Mouse (Mus musculus): ENCODE measurements around the gene Il11ra1. TPM values are rescaled to one million over a fixed set of nuclear protein-coding genes. Genes with fewer than 3 reads are reported as not detected.
A peak's percentile ranks its signal among the peaks of the same experiment; 100 is the strongest.

The Il11ra1 gene
- polyA plus RNA-seq, 1 experiment from 2014 or later = 129 TPM

- Histone ChIP-seq H3K4me1 (ENCODE audit: insufficient read depth) (no peaks in the 10 kb centered on the region), H3K27ac (ENCODE audit: low read depth) (no peak within 1 kb of the TSS), H3K9me3 (ENCODE audit: low read depth, low read length) (no peaks in the 10 kb centered on the region), H3K36me3 (ENCODE audit: insufficient read depth) (peaks cover 19% of the 10 kb centered on the region), H3K4me3 (ENCODE audit: low read depth, low read length) (peak within 1 kb of the TSS; percentile 88), H3K9ac (peak within 1 kb of the TSS; percentile 81), H3K27me3 (ENCODE audit: insufficient read depth, low read length) (peaks cover 41% of the 10 kb centered on the region), H3K4me2 (peak within 1 kb of the TSS; percentile 89)
- no peak for TF ChIP-seq CTCF (IDR thresholded peaks at IDR 0.05; ENCODE audit: low read depth)
- DNase-seq (peak; percentile 98), ATAC-seq (ENCODE audit: insufficient read depth) (peak; percentile 98)
- WGBS = under 1% methylated on average over 27 of the region's 27 CpGs
Measured at GRCm38 (mm10) chr4:41722918-41723351, 23.1 kb downstream of the Il11ra1 start, which contains the start of gene Dctn3. Gene Dctn3, minus strand, starts transcription at chr4:41723170.

GRCm38 (mm10) chr4:41726826-41727621, 27.2 kb downstream of the Il11ra1 start:
- Histone ChIP-seq H3K9ac (no peak overlapping the region), H3K36me3 (ENCODE audit: insufficient read depth) (no peaks in the 10 kb centered on the region), H3K27me3 (ENCODE audit: insufficient read depth, low read length) (peaks cover 78% of the 10 kb centered on the region), H3K27ac (ENCODE audit: low read depth) (no peak overlapping the region), H3K4me2 (no peak overlapping the region), H3K9me3 (ENCODE audit: low read depth, low read length) (no peaks in the 10 kb centered on the region), H3K4me1 (ENCODE audit: insufficient read depth) (no peaks in the 10 kb centered on the region), H3K4me3 (ENCODE audit: low read depth, low read length) (no peak overlapping the region)
- no peak for DNase-seq
- WGBS = 19% methylated on average over 20 of the region's 20 CpGs
- TF ChIP-seq CTCF (IDR thresholded peaks at IDR 0.05; ENCODE audit: low read depth) = no peak
- no peak for ATAC-seq (ENCODE audit: insufficient read depth)

GRCm38 (mm10) chr4:41731052-41731765, 31.4 kb downstream of the Il11ra1 start, which contains the start of gene Arid3c:
Gene Arid3c, minus strand, starts transcription at chr4:41731142.
- peak; percentile 38; the same call in 1 of the 2 replicates for ATAC-seq (ENCODE audit: insufficient read depth)
- peak; percentile 54 for DNase-seq
- H3K4me2 ChIP-seq = peak within 1 kb of the TSS; percentile 62
- H3K27ac ChIP-seq (ENCODE audit: low read depth) = no peak within 1 kb of the TSS
- TF ChIP-seq CTCF (IDR thresholded peaks at IDR 0.05; ENCODE audit: low read depth) = no peak
- no peak within 1 kb of the TSS; the same call in 1 of the 2 replicates for H3K9ac ChIP-seq
- H3K9me3 ChIP-seq (ENCODE audit: low read depth, low read length) = no peaks in the 10 kb centered on the region
- H3K36me3 ChIP-seq (ENCODE audit: insufficient read depth) = no peaks in the 10 kb centered on the region
- H3K4me1 ChIP-seq (ENCODE audit: insufficient read depth) = no peaks in the 10 kb centered on the region
- peak within 1 kb of the TSS; percentile 34 for H3K4me3 ChIP-seq (ENCODE audit: low read depth, low read length)
- 1% methylated on average over 50 of the region's 50 CpGs for WGBS
- peaks cover 67% of the 10 kb centered on the region for H3K27me3 ChIP-seq (ENCODE audit: insufficient read depth, low read length)

- peak; percentile 88 for TF ChIP-seq CTCF (IDR thresholded peaks at IDR 0.05; ENCODE audit: low read depth)
- H3K4me2 ChIP-seq = no peak overlapping the region
- no peaks in the 10 kb centered on the region for H3K4me1 ChIP-seq (ENCODE audit: insufficient read depth)
- no peak overlapping the region for H3K9ac ChIP-seq
- no peak overlapping the region for H3K4me3 ChIP-seq (ENCODE audit: low read depth, low read length)
- no peak overlapping the region for H3K27ac ChIP-seq (ENCODE audit: low read depth)
- H3K9me3 ChIP-seq (ENCODE audit: low read depth, low read length) = no peaks in the 10 kb centered on the region
- H3K36me3 ChIP-seq (ENCODE audit: insufficient read depth) = peaks cover 15% of the 10 kb centered on the region
- 32% methylated on average over 8 of the region's 8 CpGs for WGBS
- ATAC-seq (ENCODE audit: insufficient read depth) (0 out of 2 replicates have a peak, but pooled peaks have one; percentile 45), DNase-seq (peak; percentile 88)
- peaks cover 10% of the 10 kb centered on the region; the same call in 1 of the 2 replicates for H3K27me3 ChIP-seq (ENCODE audit: insufficient read depth, low read length)
Measured at GRCm38 (mm10) chr4:41737602-41738255, 37.9 kb downstream of the Il11ra1 start.

- no peak overlapping the region for H3K4me3 ChIP-seq (ENCODE audit: low read depth, low read length)
- ATAC-seq (ENCODE audit: insufficient read depth) = no peak
- H3K27ac ChIP-seq (ENCODE audit: low read depth) = no peak overlapping the region
- 0 out of 2 replicates have a peak, but pooled peaks cover 5% of the 10 kb centered on the region for H3K27me3 ChIP-seq (ENCODE audit: insufficient read depth, low read length)
- WGBS = 52% methylated on average over 1 of the region's 1 CpGs
- no peak overlapping the region for H3K9ac ChIP-seq
- no peaks in the 10 kb centered on the region for H3K4me1 ChIP-seq (ENCODE audit: insufficient read depth)
- DNase-seq = no peak
- H3K36me3 ChIP-seq (ENCODE audit: insufficient read depth) = peaks cover 15% of the 10 kb centered on the region
- H3K9me3 ChIP-seq (ENCODE audit: low read depth, low read length) = no peaks in the 10 kb centered on the region
- TF ChIP-seq CTCF (IDR thresholded peaks at IDR 0.05; ENCODE audit: low read depth) = no peak
- H3K4me2 ChIP-seq = no peak overlapping the region
Measured at GRCm38 (mm10) chr4:41738256-41738603, 38.4 kb downstream of the Il11ra1 start.

DNA sequence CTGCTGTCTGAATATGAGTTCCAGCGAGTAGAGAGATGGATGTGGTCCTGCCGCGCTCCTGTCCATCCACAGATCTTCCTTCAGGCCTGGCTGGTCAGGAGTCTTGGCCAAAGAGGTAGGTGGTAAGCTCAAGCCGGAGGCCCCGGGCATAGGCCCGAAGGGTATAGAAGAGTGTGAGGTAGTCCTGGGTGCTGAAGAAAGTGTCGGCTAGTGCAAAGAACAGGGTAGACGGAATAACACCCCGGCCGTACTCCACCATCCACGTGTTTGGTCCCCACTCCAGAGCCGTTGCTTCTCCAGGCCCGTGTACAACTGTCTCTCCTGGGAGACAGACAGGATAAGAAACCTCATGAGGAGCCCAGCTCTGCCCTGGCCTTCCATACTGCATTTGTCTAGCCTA, 39.5 kb downstream of the Il11ra1 start:
- Histone ChIP-seq H3K4me2 (no peak overlapping the region), H3K4me3 (ENCODE audit: low read depth, low read length) (no peak overlapping the region), H3K36me3 (ENCODE audit: insufficient read depth) (peaks cover 15% of the 10 kb centered on the region), H3K9me3 (ENCODE audit: low read depth, low read length) (no peaks in the 10 kb centered on the region), H3K27me3 (ENCODE audit: insufficient read depth, low read length) (no peaks in the 10 kb centered on the region), H3K4me1 (ENCODE audit: insufficient read depth) (no peaks in the 10 kb centered on the region), H3K27ac (ENCODE audit: low read depth) (no peak overlapping the region), H3K9ac (no peak overlapping the region)
- WGBS = 88% methylated on average over 13 of the region's 13 CpGs
- DNase-seq = no peak
- TF ChIP-seq CTCF (IDR thresholded peaks at IDR 0.05; ENCODE audit: low read depth) = no peak
- no peak for ATAC-seq (ENCODE audit: insufficient read depth)
